Mouse (Mus musculus): ENCODE results near the gene Slc6a20a.

GRCm38 (mm10) chr9:123595194-123595593 is 83.5 kb downstream of the Slc6a20a start:
- TF ChIP-seq CTCF (conservative IDR thresholded peaks at IDR 0.05; ENCODE audit: low read length) (no peak), NANOG (IDR thresholded peaks at IDR 0.05; ENCODE audit: borderline replicate concordance, low read length) (no peak), POU5F1 (IDR thresholded peaks at IDR 0.05; ENCODE audit: borderline replicate concordance, low read length) (no peak)
